20 mouse cellular contexts compared by ENCODE assay signal in genomic region chr8:81808406-81808805, GRCm38 (mm10).
"Had no signal": no experiment of that assay in that cellular context is flagged by ENCODE, and none has a peak within 500 bp of the region (broad histone marks: within the 10 kb centered on the region; RNA-seq: fewer than 3 reads in every experiment).

No protein-coding gene starts in this region.

- H3K4me2 ChIP-seq: limb, embryonic 13.5 days; liver, embryonic 12.5 days; liver, embryonic 15.5 days; midbrain, embryonic 11.5 days; midbrain, embryonic 15.5 days; neural tube, embryonic 13.5 days; stomach, embryonic 15.5 days had no signal

- H3K27ac ChIP-seq: layer of hippocampus, adult 2 months; limb, embryonic 10.5 days; limb, embryonic 13.5 days; liver, embryonic 12.5 days; liver, embryonic 15.5 days; midbrain, embryonic 15.5 days; neural tube, embryonic 13.5 days; stomach, embryonic 15.5 days had no signal

- H3K36me3 ChIP-seq: limb, embryonic 10.5 days; limb, embryonic 13.5 days; liver, embryonic 12.5 days; liver, embryonic 15.5 days; midbrain, embryonic 15.5 days; neural tube, embryonic 13.5 days; stomach, embryonic 15.5 days had no signal

- H3K4me3 ChIP-seq: layer of hippocampus, adult 2 months; limb, embryonic 10.5 days; limb, embryonic 13.5 days; liver, embryonic 12.5 days; liver, embryonic 15.5 days; midbrain, embryonic 15.5 days; neural tube, embryonic 13.5 days; stomach, embryonic 15.5 days had no signal

- H3K9me3 ChIP-seq: limb, embryonic 10.5 days; limb, embryonic 13.5 days; liver, embryonic 12.5 days; liver, embryonic 15.5 days; midbrain, embryonic 15.5 days; neural tube, embryonic 13.5 days; stomach, embryonic 15.5 days had no signal

- H3K9ac ChIP-seq: limb, embryonic 13.5 days; liver, embryonic 12.5 days; liver, embryonic 15.5 days; midbrain, embryonic 15.5 days; neural tube, embryonic 13.5 days; stomach, embryonic 15.5 days had no signal

- H3K27me3 ChIP-seq: limb, embryonic 13.5 days; liver, embryonic 12.5 days; liver, embryonic 15.5 days; midbrain, embryonic 15.5 days; stomach, embryonic 15.5 days had no signal

- DNase-seq: layer of hippocampus, adult 9-11 months; liver; lung, adult 18-20 months; lung, postnatal 4 days; retina, postnatal 1 day; right cerebral cortex, postnatal 25 days; spleen, adult 18-20 months; thymus, adult 18-20 months; thymus, postnatal 36 days had no signal

- ATAC-seq: intestine, embryonic 16.5 days; liver, embryonic 12.5 days; lung, postnatal 0 days; midbrain, embryonic 15.5 days had no signal

- H3K4me1 ChIP-seq: liver, embryonic 12.5 days; liver, embryonic 15.5 days had no signal
